Mouse (Mus musculus): ENCODE measurements around the gene Trpc1.

Trpc1 gene

DNA sequence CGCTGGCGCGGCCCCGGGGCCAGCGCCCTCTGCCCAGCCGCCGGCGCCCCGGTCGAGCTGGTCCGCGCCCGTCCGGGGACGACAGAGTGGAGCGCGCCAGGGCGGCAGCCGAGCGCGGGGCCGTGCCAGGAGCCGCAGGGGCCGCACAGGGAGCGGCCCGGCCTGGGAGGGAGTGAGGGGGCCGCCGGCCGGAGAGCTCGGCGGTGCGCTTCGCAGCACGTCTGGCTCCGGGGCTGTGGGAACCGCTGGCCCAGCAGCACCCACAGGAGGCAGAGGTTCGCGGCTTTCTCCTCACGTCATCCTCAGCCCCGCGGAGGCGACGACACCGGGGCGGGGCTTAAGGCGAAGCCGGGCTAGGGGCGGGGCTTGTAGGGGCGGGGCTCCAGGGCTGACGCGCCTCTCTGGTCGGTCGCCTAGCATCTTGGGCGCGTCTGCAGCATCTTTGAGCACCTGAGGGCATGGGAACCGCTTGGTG is at the start of gene Trpc1:
TSS of gene Trpc1 (minus strand) at position 339 of the 475 bp plus-strand sequence.
- peak; percentile 83 for DNase-seq

DNA sequence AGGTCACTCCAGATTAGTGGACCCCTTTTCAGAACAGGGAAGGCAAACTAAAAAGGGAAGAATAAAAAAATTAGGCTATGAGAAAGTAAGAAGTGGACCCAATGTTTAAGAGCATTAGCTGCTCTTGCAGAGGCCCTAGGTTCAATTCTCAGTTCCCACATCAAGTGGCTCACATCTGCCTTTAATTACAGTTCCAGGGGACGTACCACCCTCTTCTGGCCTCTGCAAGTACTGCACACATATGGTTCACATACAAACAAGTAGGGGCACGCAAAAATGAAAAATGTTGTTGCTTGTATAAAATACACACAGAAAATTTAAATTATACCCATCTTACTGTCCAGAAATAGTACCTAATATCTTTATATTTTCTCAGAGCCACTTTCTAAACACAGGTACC is 46.1 kb upstream of the Trpc1 start:
- no peak for DNase-seq

DNA sequence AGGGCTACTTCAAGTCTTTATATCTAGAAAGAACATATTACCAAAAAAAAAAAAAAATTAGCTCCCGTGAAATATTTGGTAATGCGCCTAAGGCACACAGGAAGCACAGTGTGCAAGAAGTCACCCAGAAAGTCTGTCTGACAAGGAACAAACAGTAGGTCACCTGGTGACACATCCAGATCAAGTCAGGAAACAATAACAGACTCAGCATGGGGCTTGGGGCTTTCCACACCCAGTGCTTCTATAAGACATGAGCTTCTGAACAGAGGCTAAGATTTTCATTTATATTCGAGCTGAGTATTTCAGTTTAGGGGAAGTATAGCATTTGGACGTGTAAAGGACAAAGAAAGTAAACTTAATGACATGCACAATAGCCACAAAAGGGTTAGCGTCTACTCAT is 45.7 kb upstream of the Trpc1 start:
- DNase-seq: no peak

DNA sequence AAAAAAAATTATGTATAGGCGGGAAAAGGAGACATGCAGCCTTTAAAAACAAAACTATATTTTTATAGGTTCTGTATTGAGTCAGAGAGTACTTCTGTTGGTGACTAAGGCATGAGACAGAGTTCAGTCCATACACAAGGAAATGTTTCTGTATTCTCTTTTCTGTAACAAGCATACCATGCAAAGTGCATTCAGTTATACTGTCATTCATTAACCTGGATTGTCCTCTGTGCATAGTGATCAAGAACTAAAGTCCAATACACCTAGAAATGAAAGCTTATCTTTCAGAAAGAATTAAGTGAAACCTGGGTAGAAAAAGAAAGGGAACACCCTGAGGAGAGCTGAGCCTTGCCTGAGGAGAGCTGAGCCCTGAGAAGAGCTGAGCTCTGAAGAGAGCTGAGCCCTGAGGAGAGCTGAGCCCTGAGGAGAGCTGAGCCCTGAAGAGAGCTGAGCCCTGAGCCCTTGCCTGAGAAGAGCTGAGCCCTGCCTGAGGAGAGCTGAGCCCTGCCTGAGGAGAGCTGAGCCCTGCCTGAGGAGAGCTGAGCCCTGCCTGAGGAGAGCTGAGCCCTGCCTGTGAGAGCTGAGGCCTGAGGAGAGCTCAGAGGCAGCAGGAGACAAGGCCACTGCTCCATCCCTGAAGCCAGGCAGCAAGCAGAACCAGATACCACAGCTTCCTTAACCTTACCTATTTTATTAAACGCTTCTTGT is 45.1 kb upstream of the Trpc1 start:
- no peak for DNase-seq

DNA sequence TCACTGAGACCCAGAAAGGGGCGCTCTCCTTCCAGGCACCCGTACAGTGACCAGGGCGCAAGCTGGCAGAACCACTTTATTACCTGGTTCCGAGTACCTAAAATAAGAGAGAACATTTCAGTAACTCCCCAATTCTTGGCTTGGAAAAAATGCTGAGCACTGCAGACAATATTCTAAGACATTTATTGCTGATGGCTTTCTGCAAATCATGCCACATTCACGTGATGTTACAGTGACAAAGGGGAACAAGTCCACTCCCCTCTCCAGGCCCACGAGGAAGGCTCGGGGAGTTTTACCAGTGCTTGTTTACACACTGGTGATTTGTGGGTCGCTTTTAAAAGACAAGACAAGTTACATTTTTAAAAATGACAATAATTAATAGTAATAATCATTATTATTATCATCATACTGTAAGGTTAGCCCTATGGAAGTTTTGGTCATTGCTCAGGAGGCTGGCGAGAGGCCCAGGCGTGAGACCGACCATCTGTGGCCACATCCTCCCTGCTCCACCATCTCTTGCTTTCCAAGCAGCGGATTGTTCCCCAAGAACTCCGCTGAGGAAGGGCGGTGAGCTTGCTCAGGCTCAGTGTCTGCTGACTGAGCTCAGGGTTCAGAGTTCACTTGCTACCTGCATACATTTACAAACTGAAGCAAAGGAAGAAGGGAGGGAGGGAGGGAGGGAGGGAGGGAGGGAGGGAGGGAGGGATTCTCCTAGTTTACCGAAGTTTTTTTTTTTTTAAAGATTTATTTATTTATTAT is 44.0 kb upstream of the Trpc1 start:
- DNase-seq: no peak

DNA sequence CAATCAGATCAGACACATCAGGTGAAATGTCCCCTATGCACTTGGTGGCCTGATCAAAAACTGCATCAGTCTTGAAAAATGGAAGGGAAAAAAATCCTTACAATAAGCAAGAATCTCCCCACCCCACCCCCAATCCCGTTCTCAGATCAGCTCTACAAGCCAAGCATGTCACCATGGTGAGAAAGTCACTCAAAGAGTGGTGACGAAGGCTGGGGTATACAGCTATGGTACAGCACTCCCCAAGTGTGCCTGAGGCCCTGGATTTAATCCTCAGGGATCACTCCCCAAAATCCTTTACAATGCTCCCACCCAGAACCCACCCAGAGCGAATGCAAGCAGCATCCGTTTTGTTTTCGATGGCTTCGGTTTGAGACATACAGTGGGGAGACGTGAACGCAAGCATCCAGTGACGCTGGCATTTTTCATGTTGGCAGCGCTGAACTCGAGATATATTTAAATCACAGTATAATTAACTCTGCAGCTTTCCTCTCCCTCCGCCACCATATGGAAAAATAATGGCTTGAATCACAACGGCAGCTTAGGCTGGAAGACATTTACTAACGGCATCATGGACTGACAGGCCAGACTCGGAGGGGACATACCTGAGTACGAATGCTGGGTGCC is 34.8 kb upstream of the Trpc1 start:
- no peak for DNase-seq

DNA sequence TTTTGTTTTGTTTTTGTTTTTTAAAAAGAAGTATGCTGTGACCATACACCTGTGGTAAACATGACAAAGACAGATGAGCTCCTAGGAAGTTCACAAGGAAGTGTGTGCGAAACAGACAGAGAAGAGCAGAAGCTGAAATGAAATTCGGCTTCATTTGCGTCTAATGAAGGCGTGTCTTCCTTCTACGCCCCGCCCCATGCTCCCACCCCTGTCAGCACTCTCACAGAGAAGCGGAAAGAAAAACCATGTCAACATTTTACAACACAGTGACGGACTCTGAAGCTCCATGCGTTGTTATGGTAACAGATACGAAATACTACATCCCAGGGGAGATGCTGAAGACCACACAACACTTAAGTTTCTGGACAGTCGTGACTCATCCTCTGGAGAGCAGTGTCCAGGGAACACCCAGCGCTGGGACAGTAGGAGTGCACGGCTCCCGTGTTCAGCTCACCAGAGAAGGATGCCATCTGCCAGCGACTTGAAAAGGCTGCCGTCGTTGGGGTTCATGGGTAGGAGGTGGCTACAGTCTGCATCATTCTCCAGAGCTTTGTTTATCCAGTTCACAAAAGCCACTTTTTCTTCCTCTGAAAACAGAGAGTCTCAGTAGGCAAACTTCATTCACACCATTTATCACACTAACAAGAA is 33.6 kb upstream of the Trpc1 start:
- DNase-seq: no peak

DNA sequence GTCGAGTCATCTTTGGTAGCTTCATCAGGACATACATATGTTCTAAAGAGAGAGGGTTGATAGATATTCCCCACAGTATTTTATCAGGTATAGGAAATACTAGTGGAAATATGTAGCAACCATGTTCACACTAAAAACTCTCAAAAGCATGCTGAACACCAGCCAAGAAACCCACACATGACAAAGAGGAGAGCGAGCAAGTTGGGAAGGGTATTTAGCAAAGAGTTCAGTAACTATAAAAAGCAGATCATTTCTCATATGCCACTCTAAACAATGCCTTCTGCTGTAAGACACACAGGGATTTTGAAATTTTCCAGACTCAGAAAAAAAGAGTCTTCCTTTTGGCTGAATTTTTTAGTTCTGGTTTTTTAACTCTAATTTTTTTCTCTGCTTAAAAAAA is 21.5 kb upstream of the Trpc1 start:
- no peak for DNase-seq

DNA sequence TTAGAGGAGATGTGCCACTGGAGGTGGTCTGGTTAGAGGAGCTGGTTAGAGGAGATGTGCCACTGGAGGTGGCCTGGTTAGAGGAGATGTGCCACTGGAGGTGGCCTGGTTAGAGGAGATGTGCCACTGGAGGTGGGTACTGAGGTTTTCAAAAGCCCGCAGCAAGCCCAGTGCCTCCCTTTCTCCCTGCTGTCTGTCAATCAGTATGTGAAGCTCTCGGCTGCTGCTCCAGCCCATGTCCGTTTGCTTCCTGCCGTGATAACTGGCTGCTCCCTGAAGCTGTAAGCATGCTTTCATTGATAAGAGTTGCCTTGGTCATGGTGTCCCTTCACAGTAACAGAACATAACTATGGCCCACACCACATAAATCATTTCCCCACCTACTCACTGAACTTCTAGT is 13.0 kb upstream of the Trpc1 start:
- DNase-seq: no peak

DNA sequence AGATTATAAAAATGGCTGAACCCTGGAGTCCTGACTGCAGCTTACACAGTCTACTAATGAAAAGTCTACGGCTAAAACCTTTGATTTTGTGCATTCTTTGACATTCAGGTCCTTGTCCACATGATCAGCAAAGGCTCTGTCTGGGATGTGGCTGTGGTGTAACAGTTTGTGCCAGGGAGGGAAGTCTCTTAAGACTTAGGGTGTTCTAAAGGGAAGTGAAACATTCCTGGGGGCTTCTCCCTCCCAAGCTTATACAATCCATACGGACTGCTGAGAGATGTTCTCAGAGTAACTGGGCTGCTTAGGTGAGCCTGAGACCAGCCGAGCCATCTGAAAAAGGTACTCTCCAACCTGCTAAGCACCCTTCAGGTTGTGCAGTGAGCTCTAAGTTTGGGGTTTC is 12.1 kb upstream of the Trpc1 start:
- DNase-seq: no peak

DNA sequence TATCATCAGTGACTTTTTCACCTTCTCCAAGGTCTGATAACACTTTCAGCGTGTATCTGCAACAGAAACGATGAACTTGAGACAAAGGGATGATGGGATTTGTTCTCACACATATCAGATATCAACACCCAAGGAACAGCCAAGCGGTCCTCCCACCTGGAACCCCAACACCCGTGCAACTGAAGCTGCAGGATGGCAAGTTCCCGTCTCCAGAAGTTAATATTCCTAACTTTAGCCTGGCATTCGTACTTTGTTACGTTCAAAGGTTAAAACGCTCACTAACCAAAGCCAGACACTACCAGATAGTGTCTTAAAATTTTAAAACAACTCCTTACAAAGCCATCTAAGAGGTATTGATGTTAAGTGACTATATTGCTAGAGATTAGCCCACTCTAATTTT is 11.2 kb upstream of the Trpc1 start:
- no peak for DNase-seq

DNA sequence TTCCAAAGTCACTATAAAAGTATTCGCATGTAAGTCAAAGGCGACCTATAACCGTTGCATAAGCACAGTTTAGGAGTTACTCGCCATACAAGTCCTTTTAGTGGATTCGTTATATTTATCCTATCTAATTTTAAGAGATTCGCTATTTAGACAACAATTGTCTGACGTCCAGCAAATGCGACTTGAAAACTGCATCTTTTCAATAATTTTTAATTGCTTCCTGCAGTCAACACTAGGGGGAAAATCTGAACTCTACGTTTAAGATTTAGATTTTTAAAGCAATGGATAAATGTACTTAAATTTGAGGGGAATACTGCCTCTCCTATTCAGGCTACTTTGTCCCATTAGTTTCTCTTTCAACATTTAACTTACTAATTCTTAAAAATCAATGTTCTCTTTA is 571 bp upstream of the Trpc1 start:
- no peak for DNase-seq

DNA sequence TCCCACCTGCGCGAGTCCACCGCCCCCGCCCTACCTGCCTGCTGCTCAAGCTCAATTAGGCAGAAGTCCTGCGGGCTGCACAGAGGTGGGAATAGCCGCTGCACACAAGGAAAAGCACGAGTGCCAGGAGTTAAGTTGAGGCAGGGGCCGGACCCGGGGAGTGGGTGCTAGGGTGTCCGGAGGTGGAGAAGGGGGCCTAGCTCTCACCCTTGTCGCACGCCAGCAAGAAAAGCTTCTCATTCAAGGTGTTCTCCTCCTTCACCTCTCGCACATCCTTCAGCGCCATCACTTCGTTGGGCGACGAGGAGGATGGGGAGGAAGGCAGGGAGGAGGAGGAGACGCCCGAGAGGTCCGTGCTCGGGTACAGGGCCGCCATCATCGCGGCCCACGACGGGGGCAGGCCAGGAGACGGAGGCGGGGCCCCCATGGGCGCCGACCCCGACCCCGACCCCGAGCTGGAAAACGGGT is 680 bp downstream of the Trpc1 start:
- DNase-seq: peak; percentile 57

DNA sequence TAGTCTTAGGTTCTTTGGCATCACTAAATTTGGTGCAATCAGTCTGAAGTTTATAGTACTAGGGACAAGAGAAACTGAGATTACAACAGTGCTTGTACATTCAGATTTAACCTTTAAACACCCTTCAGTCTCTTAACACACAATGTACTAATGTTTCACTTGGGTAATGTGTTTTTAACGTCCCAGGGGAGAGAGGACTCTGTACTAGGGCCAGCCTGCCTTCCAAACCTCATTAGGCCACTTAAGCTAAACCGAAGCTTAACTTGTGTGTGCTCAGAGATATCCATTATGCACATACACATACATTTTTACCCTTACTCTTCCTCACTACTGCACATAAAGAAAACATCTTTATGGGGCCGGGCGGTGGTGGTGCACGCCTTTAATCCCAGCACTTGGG is 2.9 kb downstream of the Trpc1 start:
- no peak for DNase-seq

DNA sequence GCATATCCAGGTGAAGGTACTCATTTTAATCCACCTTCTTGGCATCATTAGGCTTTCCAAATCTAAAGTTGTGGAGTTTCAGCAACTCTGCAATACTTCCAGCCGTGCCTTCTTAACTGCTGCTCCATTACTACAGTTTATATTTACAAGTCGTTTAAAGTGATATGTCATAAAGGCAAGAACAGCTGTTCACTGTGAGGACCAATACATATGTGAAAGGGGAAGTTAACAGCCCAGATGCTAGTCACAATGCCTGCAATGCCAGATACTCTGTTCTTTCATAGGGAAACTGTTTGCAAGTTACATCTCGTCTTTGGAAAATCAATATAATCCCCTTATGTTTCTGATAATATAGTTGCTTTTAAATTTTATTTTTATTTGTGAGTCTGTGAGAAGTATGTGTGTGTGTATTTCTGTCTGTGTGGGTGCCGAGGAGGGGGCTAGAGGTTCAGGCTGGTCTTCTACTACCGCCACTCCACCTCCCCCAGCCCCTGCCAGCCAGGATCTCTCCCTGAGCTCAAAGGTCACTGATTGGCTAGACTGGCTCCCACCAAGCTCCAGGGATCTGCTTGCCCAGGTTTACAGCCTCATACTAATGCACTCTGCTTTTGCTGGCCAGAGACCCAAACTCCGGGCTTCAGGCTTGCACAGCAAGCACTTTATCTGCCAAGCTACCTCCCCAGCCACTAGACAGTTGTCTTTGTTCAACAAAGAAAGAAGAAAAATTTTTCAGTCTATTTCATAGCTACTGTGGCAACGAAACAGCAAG is 5.1 kb downstream of the Trpc1 start:
- DNase-seq: no peak

DNA sequence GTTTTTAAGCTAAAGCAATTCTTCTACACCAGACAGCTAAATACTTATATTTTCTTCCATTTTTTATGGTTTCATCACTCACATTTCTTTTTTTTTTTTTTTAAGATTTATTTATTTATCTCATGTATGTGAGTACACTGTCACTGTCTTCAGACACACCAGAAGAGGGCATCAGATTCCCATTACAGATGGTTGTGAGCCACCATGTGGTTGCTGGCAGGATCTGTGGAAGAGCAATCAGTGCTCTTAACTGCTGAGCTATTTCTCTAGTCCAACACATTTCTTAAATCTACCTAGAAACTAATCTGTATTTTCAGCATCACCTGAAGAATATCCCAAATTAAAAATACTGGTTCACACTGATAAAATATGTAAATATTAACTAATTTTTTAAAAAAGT is 13.9 kb downstream of the Trpc1 start:
- no peak for DNase-seq

DNA sequence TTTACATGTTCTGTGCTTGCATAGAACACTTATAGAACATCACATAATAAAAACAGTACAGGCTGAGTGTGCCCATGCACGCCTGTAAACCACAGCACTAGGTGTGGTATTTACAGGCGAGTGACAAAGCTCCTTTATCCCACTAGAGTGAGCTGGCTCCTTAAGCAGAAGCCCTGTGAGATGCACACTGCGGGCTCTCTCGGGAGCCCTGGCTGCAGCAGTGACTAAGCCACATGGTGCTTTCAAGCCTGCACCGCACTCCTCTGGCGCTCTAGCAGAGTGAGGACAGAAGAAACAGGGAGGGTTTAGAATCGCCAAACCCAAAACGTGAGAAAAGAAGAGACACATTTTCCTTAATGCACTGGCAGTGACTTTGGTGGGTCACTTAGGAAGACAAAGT is 37.6 kb downstream of the Trpc1 start:
- DNase-seq: no peak

DNA sequence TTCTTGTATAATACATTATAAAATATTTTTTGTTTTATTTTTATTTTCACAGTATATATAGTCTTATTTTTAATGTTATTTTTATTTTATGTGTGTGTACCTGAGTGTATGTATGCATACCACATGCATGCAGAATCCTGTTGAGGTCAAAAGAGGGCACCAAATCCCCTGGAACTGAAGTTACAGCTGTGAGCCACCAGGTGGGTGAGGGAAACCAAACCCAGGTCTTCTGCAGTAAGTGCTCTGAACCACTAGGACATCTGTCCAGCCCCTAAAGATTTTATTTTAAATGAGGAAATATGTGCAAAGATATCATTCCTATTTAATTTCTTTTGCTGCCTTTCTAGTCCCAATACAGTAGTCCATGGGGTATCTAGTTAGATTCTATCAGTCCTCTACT is 41.2 kb downstream of the Trpc1 start:
- DNase-seq: no peak

DNA sequence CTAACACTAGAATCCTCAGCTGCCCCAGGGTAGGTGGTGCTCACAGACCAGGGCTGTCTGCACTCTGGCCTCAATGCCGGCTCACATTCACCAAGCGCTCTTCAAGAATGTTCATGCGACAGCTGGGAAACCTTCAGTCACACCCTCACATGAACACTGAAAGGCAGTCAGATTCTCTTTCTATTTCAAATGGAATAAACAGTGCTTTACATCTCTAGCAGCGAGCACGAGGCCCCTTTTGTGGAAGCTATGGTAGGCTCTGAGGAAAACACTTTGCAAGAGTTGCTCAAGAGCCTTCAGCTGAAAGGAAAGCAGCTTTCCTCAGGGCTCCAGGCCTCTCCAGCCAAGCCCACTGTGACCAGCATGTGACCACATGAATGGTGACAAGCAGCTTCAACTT is 44.8 kb downstream of the Trpc1 start:
- DNase-seq: no peak

DNA sequence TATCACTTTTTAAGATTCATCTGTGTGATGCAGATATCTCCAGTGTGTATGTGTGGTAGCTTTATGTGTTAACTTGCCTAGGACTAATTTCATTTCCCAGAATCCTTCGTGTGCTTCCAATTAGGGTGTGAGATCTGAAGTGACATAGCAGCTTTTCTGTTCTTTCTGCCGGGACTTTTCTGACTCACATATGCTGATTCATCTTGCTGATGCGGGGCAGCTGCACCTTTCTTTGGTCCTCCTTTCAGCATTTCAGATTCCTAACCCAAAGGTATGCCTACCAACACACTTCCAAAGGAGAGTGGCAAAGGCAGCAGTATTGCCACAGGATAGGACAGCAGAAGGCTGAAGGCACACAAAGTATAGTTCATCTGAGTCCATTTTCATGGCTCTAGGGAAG is 46.1 kb downstream of the Trpc1 start:
- no peak for DNase-seq

DNA sequence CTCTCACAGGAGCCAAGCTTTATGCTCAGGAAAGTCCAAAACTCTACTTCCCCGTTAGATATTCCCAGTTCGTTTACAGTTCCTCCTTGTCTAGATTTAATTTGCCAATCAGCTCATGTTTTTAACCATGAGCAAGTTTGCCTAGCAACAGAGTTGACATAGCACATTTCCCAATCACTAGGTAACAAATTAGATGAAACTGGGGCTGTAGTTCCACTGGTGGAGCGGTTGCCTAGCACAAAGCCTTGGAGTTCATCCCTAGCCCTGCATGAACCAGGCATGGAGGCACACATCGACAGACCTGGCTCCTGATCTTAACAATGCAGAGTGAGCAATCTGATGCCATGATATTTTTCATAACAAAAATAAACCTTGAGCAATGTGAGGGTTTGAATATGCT is 50.9 kb downstream of the Trpc1 start:
- no peak for DNase-seq

DNA sequence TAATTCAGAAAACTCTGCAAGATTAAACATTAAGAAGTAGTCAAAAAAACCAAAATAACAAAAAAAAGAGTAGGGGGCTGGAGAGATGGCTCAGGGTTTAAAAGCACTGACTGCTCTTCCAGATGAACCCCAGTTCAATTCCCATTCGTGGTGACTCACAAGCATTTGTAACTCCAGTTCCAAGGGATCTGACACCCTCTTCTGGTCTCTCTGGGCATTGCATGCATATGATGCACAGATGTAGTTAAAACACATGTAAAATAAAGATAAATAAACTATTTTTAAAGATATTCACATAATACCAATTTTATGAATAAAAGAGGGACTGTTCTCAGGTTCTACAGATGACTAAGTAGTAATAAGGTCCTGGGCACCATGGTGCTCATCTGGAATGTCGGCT is 52.4 kb downstream of the Trpc1 start:
- DNase-seq: no peak

DNA sequence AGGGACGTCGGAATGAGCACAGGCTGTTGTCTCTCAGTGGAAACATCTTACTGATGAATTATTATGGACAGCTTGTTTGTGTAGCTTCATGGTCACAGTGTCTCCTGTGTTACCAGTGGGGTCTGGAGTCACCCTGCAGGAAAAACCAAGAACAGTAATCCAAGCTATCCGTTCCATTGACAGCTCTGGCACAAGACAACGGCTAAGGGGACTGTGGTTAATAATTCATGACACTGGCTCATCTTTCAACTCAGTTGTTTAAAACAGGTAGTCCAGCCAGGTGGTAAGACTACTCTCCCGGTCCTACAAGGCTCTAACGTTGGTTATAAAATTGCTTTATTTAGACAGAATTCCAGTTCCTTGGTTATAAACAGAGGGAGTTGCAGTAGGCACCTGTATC is 53.6 kb downstream of the Trpc1 start:
- no peak for DNase-seq

Data from cerebellum, adult 9-11 months (tissue).